ENCODE assay signal across 8 mouse cellular contexts in the genomic region with DNA sequence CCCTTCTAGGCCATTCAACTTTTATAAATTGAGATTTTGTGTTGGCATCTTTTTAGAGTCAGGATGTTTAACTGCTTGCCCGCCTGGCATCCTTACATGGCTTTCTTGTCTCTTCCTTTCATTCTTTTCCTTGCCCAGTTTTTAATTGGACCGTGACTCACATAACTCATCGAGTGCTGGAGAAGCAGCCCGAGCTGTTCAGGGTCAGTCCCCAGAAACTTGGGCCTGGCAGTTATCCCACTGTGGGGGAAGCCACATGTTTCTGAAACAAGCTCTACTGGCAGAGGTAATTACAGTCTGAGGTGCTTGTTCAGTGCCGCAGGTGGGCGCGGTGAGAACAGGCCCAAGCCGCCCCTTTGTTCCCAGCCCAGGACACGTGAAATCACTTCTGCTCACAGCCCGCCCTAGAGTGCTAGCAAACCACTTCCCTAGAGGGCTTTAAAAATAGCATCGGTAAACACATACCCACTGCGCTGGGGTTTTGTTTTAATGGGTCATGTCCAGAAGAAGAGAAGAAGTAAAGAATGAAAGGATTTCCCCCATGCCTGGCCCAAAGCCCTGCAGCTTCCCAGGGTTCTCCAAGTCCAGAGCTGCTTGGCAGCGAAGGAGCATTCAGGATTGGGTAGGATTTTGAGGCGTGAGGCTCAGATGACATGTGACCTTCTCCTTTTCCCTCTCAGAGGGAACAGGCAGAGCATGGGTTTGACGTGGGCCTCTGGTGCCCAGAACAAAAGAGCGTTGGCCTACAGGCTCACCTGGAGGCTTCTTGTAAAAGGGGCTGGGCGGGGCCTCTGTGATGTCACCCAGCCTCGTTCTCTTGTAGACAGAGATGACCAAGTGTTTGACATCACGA. TPM values are rescaled to one million over a fixed set of nuclear protein-coding genes. Genes with fewer than 3 reads are reported as not detected.
DNase-seq lines count a peak whose midpoint lies in the region; ATAC-seq and TF ChIP-seq lines count a peak whose summit lies in the region.

No protein-coding gene starts in this region.

- H3K27ac ChIP-seq in thymus, adult 2 months (ENCODE audit: control insufficient read depth, insufficient read depth, low read length) = no peak overlapping the region
- peak overlapping the region; percentile 62 for H3K27ac ChIP-seq in limb, embryonic 12.5 days
- H3K27ac ChIP-seq in neural tube, embryonic 13.5 days (replicated peaks) = peak overlapping the region; percentile 59

- ATAC-seq in limb, embryonic 12.5 days (ENCODE audit: insufficient number of reproducible peaks, insufficient read depth, low FRiP score, low TSS enrichment, low read depth) = peak; percentile 82
- peak; percentile 62 for ATAC-seq in neural tube, embryonic 13.5 days (ENCODE audit: low read depth)

- intact Hi-C loops in gastrocnemius, postnatal 36 days (cut with DNase I) = loop anchor here (5.0 kb wide), 1 partner anchor 66 kb away; a partner anchor contains a TSS

- 0 out of 2 replicates have a peak overlapping the region, but pooled peaks have one; percentile 18 for H3K9ac ChIP-seq in limb, embryonic 12.5 days (replicated peaks)
- no peak overlapping the region for H3K9ac ChIP-seq in neural tube, embryonic 13.5 days

- peaks cover 9% of the 10 kb centered on the region for H3K4me1 ChIP-seq in thymus, adult 2 months (replicated peaks; ENCODE audit: control insufficient read depth, insufficient read depth, low read length)
- H3K4me1 ChIP-seq in limb, embryonic 12.5 days (replicated peaks) = peaks cover 18% of the 10 kb centered on the region
- peaks cover 23% of the 10 kb centered on the region for H3K4me1 ChIP-seq in neural tube, embryonic 13.5 days (replicated peaks)

- 14% methylated on average over 19 of the region's 19 CpGs for WGBS in thymus, adult 2 months
- 52% methylated on average over 19 of the region's 19 CpGs for WGBS in limb, embryonic 12.5 days
- 47% methylated on average over 19 of the region's 19 CpGs for WGBS in neural tube, embryonic 13.5 days

- peak; percentile 28 for DNase-seq in thymus, postnatal 0 days (ENCODE audit: low spot score)
- no peak for DNase-seq in thymus, adult 2 months
- DNase-seq in cerebellum, postnatal 25 days = peak; percentile 33 to 47
- peak; percentile 26 to 30 for DNase-seq in gastrocnemius, postnatal 36 days
- peak; percentile 31 for DNase-seq in kidney, adult 9 months
- peak; percentile 60 for DNase-seq in testis, postnatal 10 days (ENCODE audit: low spot score)

- TF ChIP-seq CTCF in thymus, adult 2 months (IDR thresholded peaks at IDR 0.05; ENCODE audit: borderline replicate concordance, control insufficient read depth, extremely low read depth, insufficient read depth, low read length, poor library complexity) = no peak

- H3K4me3 ChIP-seq in thymus, adult 2 months (ENCODE audit: control insufficient read depth, insufficient read depth, low read length) = no peak overlapping the region
- no peak overlapping the region for H3K4me3 ChIP-seq in limb, embryonic 12.5 days (replicated peaks)
- H3K4me3 ChIP-seq in neural tube, embryonic 13.5 days = no peak overlapping the region

- no peak for TF ChIP-seq POLR2A in thymus, adult 2 months (IDR thresholded peaks at IDR 0.05; ENCODE audit: control insufficient read depth, extremely low read depth, insufficient read depth, low read length, poor library complexity)

- H3K27me3 ChIP-seq in thymus, adult 2 months (ENCODE audit: control insufficient read depth, insufficient read depth, low read length) = no peaks in the 10 kb centered on the region
- no peaks in the 10 kb centered on the region for H3K27me3 ChIP-seq in limb, embryonic 12.5 days
- peaks cover 36% of the 10 kb centered on the region for H3K27me3 ChIP-seq in neural tube, embryonic 13.5 days

- peaks cover 6% of the 10 kb centered on the region; the same call in 1 of the 2 replicates for H3K9me3 ChIP-seq in limb, embryonic 12.5 days
- H3K9me3 ChIP-seq in neural tube, embryonic 13.5 days = 0 out of 2 replicates have a peak, but pooled peaks cover 4% of the 10 kb centered on the region

- no peaks in the 10 kb centered on the region for H3K36me3 ChIP-seq in thymus, adult 2 months (ENCODE audit: control insufficient read depth, insufficient read depth, low read length)
- no peaks in the 10 kb centered on the region for H3K36me3 ChIP-seq in limb, embryonic 12.5 days
- no peaks in the 10 kb centered on the region for H3K36me3 ChIP-seq in neural tube, embryonic 13.5 days

- H3K4me2 ChIP-seq in limb, embryonic 12.5 days = no peak overlapping the region
- H3K4me2 ChIP-seq in neural tube, embryonic 13.5 days = no peak overlapping the region

RNA-seq across cellular contexts. Expression of a gene that starts 43.4 kb away (rescaled TPM):
- polyA plus RNA-seq in thymus, postnatal 0 days (2015; fragmentation: Nextera tagmentation; extraction: Ambion mirVana) = 2.2 and 2.4 TPM in 2 replicates
- polyA plus RNA-seq in thymus, adult 2 months (2012; rRNA removed) = 3.9 and 5.3 TPM in 2 replicates
- 1 to 10 TPM; 7.3 to 7.6 TPM for total RNA-seq in gastrocnemius, postnatal 36 days (2021)
- polyA plus RNA-seq in limb, embryonic 12.5 days (2016; fragmentation: Nextera tagmentation; extraction: Ambion mirVana) = 4.1 and 4.3 TPM in 2 replicates
- 1.3 and 1.9 TPM in 2 replicates for polyA plus RNA-seq in neural tube, embryonic 13.5 days (2015; fragmentation: Nextera tagmentation; extraction: Ambion mirVana)
